Comparison of ENCODE assay signal across 15 mouse cellular contexts in the genomic region with DNA sequence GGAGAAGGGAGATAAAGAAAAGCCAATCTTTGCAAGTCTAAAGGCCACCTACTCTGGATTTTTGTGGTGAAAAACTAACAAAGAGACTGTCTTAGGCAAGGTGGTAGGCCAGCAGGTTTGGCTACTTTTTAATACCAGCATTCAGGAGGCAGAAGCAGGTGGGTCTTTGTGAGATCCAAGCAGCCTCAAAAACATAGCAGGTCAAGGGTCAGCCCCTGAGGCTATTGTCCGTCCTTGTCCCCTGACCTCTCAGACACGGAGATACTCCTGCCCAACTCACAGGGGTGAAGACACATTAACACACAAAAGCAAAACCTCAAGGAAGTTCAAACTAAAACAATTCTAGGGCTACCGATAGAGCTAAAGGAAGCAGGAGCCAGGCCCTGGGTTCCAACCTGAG. TPM values are rescaled to one million over a fixed set of nuclear protein-coding genes. Genes with fewer than 3 reads are reported as not detected.
DNase-seq lines count a peak whose midpoint lies in the region; ATAC-seq and TF ChIP-seq lines count a peak whose summit lies in the region.
"Had no signal": no experiment of that assay in that cellular context is flagged by ENCODE, and none has a peak within 500 bp of the region (broad histone marks: within the 10 kb centered on the region; RNA-seq: fewer than 3 reads in every experiment).

No protein-coding gene starts in this region.

- peaks cover 38% of the 10 kb centered on the region for H3K4me1 ChIP-seq in heart, embryonic 13.5 days
- peaks cover 9% of the 10 kb centered on the region for H3K4me1 ChIP-seq in embryonic fibroblast, embryonic 13.5 days (ENCODE audit: control insufficient read depth, insufficient read depth, low read length)
- 0 out of 2 replicates have a peak, but pooled peaks cover 3% of the 10 kb centered on the region for H3K4me1 ChIP-seq in stomach, postnatal 0 days (replicated peaks; ENCODE audit: control insufficient read depth, insufficient read depth)

- no peak for TF ChIP-seq EP300 in stomach, postnatal 0 days (optimal IDR thresholded peaks at IDR 0.05)

- H3K27me3 ChIP-seq in heart, embryonic 13.5 days (replicated peaks): no peaks in the 10 kb centered on the region
- H3K27me3 ChIP-seq in stomach, postnatal 0 days (ENCODE audit: control insufficient read depth, insufficient read depth, low read length): no peaks in the 10 kb centered on the region

- peaks cover 6% of the 10 kb centered on the region; the same call in 1 of the 2 replicates for H3K36me3 ChIP-seq in heart, embryonic 13.5 days
- H3K36me3 ChIP-seq in stomach, postnatal 0 days (ENCODE audit: control insufficient read depth, insufficient read depth, low read length): no peaks in the 10 kb centered on the region
- H3K36me3 ChIP-seq: midbrain, embryonic 15.5 days; neural tube, embryonic 13.5 days had no signal

- 39% methylated on average over 3 of the region's 3 CpGs for WGBS in heart, embryonic 13.5 days
- WGBS in stomach, postnatal 0 days: 46% methylated on average over 3 of the region's 3 CpGs

- H3K9ac ChIP-seq in heart, embryonic 13.5 days: peak overlapping the region; percentile 94
- H3K9ac ChIP-seq in stomach, postnatal 0 days (ENCODE audit: low read length): no peak overlapping the region
- H3K9ac ChIP-seq: forebrain, postnatal 0 days; hindbrain, embryonic 14.5 days; liver, embryonic 14.5 days; midbrain, embryonic 15.5 days had no signal

- no peak for DNase-seq in heart, postnatal 10 days
- DNase-seq in left cerebral cortex, adult 2 months (ENCODE audit: extremely low spot score in 1 of 2, low spot score in 2 of 2): no peak
- no peak for DNase-seq in left cerebral cortex, postnatal 10 days (ENCODE audit: extremely low spot score in 1 of 2, low spot score in 2 of 2)
- DNase-seq in stomach, postnatal 0 days (ENCODE audit: low spot score): no peak
- DNase-seq in embryo, embryonic 10 days (ENCODE audit: low spot score): no peak
- DNase-seq: forebrain, postnatal 0 days; gastrocnemius, postnatal 14 days; thymus, postnatal 4 days had no signal

- no peaks in the 10 kb centered on the region for H3K9me3 ChIP-seq in heart, embryonic 13.5 days
- no peaks in the 10 kb centered on the region for H3K9me3 ChIP-seq in stomach, postnatal 0 days (ENCODE audit: control insufficient read depth, low read length)
- H3K9me3 ChIP-seq: midbrain, embryonic 15.5 days; neural tube, embryonic 13.5 days had no signal

- no peak for TF ChIP-seq CTCF in left cerebral cortex, adult 2 months (IDR thresholded peaks at IDR 0.05)
- TF ChIP-seq CTCF in embryonic fibroblast, embryonic 13.5 days (IDR thresholded peaks at IDR 0.05; ENCODE audit: borderline replicate concordance, insufficient read depth, low read length): no peak
- TF ChIP-seq CTCF in stomach, postnatal 0 days (IDR thresholded peaks at IDR 0.05; ENCODE audit: low read depth): no peak

- intact Hi-C loops in heart, postnatal 10 days (cut with DNase I): no loop called here
- intact Hi-C loops in left cerebral cortex, adult 2 months (cut with DNase I): no loop called here
- intact Hi-C loops in left cerebral cortex, postnatal 10 days (cut with DNase I): no loop called here

- peak overlapping the region; percentile 99 for H3K4me2 ChIP-seq in heart, embryonic 13.5 days
- 0 out of 2 replicates have a peak overlapping the region, but pooled peaks have one; percentile 97 for H3K4me2 ChIP-seq in stomach, postnatal 0 days (replicated peaks; ENCODE audit: low read depth)

- H3K4me3 ChIP-seq in heart, embryonic 13.5 days: no peak overlapping the region
- no peak overlapping the region for H3K4me3 ChIP-seq in left cerebral cortex, adult 2 months
- no peak overlapping the region for H3K4me3 ChIP-seq in embryonic fibroblast, embryonic 13.5 days (ENCODE audit: insufficient read depth, low read length)
- no peak overlapping the region for H3K4me3 ChIP-seq in stomach, postnatal 0 days (ENCODE audit: low read depth, low read length)
- H3K4me3 ChIP-seq: midbrain, embryonic 15.5 days; neural tube, embryonic 13.5 days had no signal

- no peak for ATAC-seq in heart, embryonic 13.5 days (ENCODE audit: extremely low read depth, insufficient number of reproducible peaks, low FRiP score, low TSS enrichment)
- ATAC-seq in stomach, postnatal 0 days (ENCODE audit: low FRiP score, low TSS enrichment): no peak
- ATAC-seq: forebrain, postnatal 0 days; midbrain, embryonic 15.5 days had no signal

- no peak for TF ChIP-seq POLR2A in embryonic fibroblast, embryonic 13.5 days (IDR thresholded peaks at IDR 0.05; ENCODE audit: low read depth, low read length)

- peak overlapping the region; percentile 95 for H3K27ac ChIP-seq in heart, embryonic 13.5 days (replicated peaks)
- H3K27ac ChIP-seq in left cerebral cortex, adult 2 months: peak overlapping the region; percentile 96
- 0 out of 2 replicates have a peak overlapping the region, but pooled peaks have one; percentile 74 for H3K27ac ChIP-seq in embryonic fibroblast, embryonic 13.5 days (ENCODE audit: insufficient read depth, low read length)
- H3K27ac ChIP-seq in stomach, postnatal 0 days (replicated peaks): peak overlapping the region; percentile 98
- H3K27ac ChIP-seq: hindbrain, embryonic 14.5 days; liver, embryonic 14.5 days; midbrain, embryonic 15.5 days; neural tube, embryonic 13.5 days had no signal

RNA-seq across cellular contexts. Expression of a gene that starts 1.8 kb away (rescaled TPM):
- polyA plus RNA-seq in heart, embryonic 13.5 days (2015; fragmentation: Nextera tagmentation; extraction: Ambion mirVana): 23.2 and 25.9 TPM in 2 replicates
- total RNA-seq in heart, postnatal 10 days (2021): 10 to 100 TPM; 43.5 to 49.4 TPM
- 10 to 100 TPM; 18.5 to 19.3 TPM for total RNA-seq in left cerebral cortex, adult 2 months (2021)
- 10 to 100 TPM; 10.2 to 11.2 TPM for total RNA-seq in left cerebral cortex, postnatal 10 days (2021)
- 10.7 and 13.0 TPM in 2 replicates for polyA plus RNA-seq in embryonic fibroblast, embryonic 13.5 days (2011; ENCODE audit: insufficient read length, low read depth, missing spikeins)
- 11.2 and 11.9 TPM in 2 replicates for polyA plus RNA-seq in stomach, postnatal 0 days (2015; fragmentation: Nextera tagmentation; extraction: Ambion mirVana)

RNA-seq across cellular contexts. Expression of a gene that starts 10.8 kb away (rescaled TPM):
- polyA plus RNA-seq in heart, embryonic 13.5 days (2015; fragmentation: Nextera tagmentation; extraction: Ambion mirVana): 17.8 and 18.3 TPM in 2 replicates
- total RNA-seq in heart, postnatal 10 days (2021): 10 to 100 TPM in 1 of 2 experiments, 1 to 10 TPM in 1; 8.5 to 11.3 TPM
- total RNA-seq in left cerebral cortex, adult 2 months (2021): 10 to 100 TPM; 18.9 to 19.6 TPM
- 10 to 100 TPM; 14.5 to 16.9 TPM for total RNA-seq in left cerebral cortex, postnatal 10 days (2021)
- polyA plus RNA-seq in embryonic fibroblast, embryonic 13.5 days (2011; ENCODE audit: insufficient read length, low read depth, missing spikeins): 21.0 and 23.2 TPM in 2 replicates
- polyA plus RNA-seq in stomach, postnatal 0 days (2015; fragmentation: Nextera tagmentation; extraction: Ambion mirVana): 12.4 and 12.7 TPM in 2 replicates

RNA-seq across cellular contexts. Expression of a gene that starts 18.0 kb away (rescaled TPM):
- polyA plus RNA-seq in heart, embryonic 13.5 days (2015; fragmentation: Nextera tagmentation; extraction: Ambion mirVana): 26.1 and 28.0 TPM in 2 replicates
- 10 to 100 TPM; 10.3 to 12.5 TPM for total RNA-seq in heart, postnatal 10 days (2021)
- 10 to 100 TPM; 19.2 to 20.7 TPM for total RNA-seq in left cerebral cortex, adult 2 months (2021)
- 10 to 100 TPM; 18.8 to 21.2 TPM for total RNA-seq in left cerebral cortex, postnatal 10 days (2021)
- 7.4 and 10.8 TPM in 2 replicates for polyA plus RNA-seq in embryonic fibroblast, embryonic 13.5 days (2011; ENCODE audit: insufficient read length, low read depth, missing spikeins)
- polyA plus RNA-seq in stomach, postnatal 0 days (2015; fragmentation: Nextera tagmentation; extraction: Ambion mirVana): 22.2 and 23.5 TPM in 2 replicates

RNA-seq across cellular contexts. Expression of a gene that starts 20.7 kb away (rescaled TPM):
- 10.0 and 11.6 TPM in 2 replicates for polyA plus RNA-seq in heart, embryonic 13.5 days (2015; fragmentation: Nextera tagmentation; extraction: Ambion mirVana)
- 1 to 10 TPM; 4.9 to 5.2 TPM for total RNA-seq in heart, postnatal 10 days (2021)
- 10 to 100 TPM; 13.6 to 13.9 TPM for total RNA-seq in left cerebral cortex, adult 2 months (2021)
- total RNA-seq in left cerebral cortex, postnatal 10 days (2021): 10 to 100 TPM; 11.9 to 14.7 TPM
- 5.7 and 7.5 TPM in 2 replicates for polyA plus RNA-seq in embryonic fibroblast, embryonic 13.5 days (2011; ENCODE audit: insufficient read length, low read depth, missing spikeins)
- polyA plus RNA-seq in stomach, postnatal 0 days (2015; fragmentation: Nextera tagmentation; extraction: Ambion mirVana): 10.1 and 10.6 TPM in 2 replicates

RNA-seq across cellular contexts. Expression of a gene that starts 31.6 kb away (rescaled TPM):
- polyA plus RNA-seq in heart, embryonic 13.5 days (2015; fragmentation: Nextera tagmentation; extraction: Ambion mirVana): 0.11 TPM in 1 of 2 replicates, not detected in the other
- under 1 TPM; 0.10 to 0.17 TPM for total RNA-seq in heart, postnatal 10 days (2021)
- under 1 TPM; 0.49 to 0.95 TPM for total RNA-seq in left cerebral cortex, adult 2 months (2021)
- under 1 TPM; 0.43 to 0.54 TPM for total RNA-seq in left cerebral cortex, postnatal 10 days (2021)
- polyA plus RNA-seq in embryonic fibroblast, embryonic 13.5 days (2011; ENCODE audit: insufficient read length, low read depth, missing spikeins): not detected in 2 replicates
- 0.12 and 0.16 TPM in 2 replicates for polyA plus RNA-seq in stomach, postnatal 0 days (2015; fragmentation: Nextera tagmentation; extraction: Ambion mirVana)
- polyA plus RNA-seq: small intestine, adult 2 months had no signal
